Mouse (Mus musculus): ENCODE data around the gene Serpini2. TPM values are rescaled to one million over a fixed set of nuclear protein-coding genes. Genes with fewer than 3 reads are reported as not detected.
"Not testable (repeated sequence)": the region's sequence is repeated elsewhere in the genome, so short reads cannot be mapped to it uniquely, and the experiment has no call there.

Serpini2 gene
- total RNA-seq (2021) = not detected
- long read RNA-seq, experiment 1 = 0 reads
- long read RNA-seq, experiment 2 = 0 reads

- no peak within 1 kb of the TSS for H3K4me3 ChIP-seq
- no peak within 1 kb of the TSS for H3K27ac ChIP-seq
- no peak for DNase-seq (ENCODE audit: extremely low spot score in 1 of 2, low spot score in 2 of 2)
- intact Hi-C loops (cut with DNase I) = no loop called here
- no peak for TF ChIP-seq CTCF (IDR thresholded peaks at IDR 0.05)
Measured at GRCm38 (mm10) chr3:75269978-75270377, at the start of gene Serpini2. TSS of gene Serpini2 (minus strand) at chr3:75270078.

- TF ChIP-seq CTCF (IDR thresholded peaks at IDR 0.05) = no peak
- Histone ChIP-seq H3K27ac (no peak overlapping the region), H3K4me3 (no peak overlapping the region)
- intact Hi-C loops (cut with DNase I) = no loop called here
- DNase-seq (ENCODE audit: extremely low spot score in 1 of 2, low spot score in 2 of 2) = no peak
Measured at GRCm38 (mm10) chr3:75308861-75309260, 39.0 kb upstream of the Serpini2 start.

GRCm38 (mm10) chr3:75308228-75308627, 38.4 kb upstream of the Serpini2 start:
- TF ChIP-seq CTCF (IDR thresholded peaks at IDR 0.05) = no peak
- no peak for DNase-seq (ENCODE audit: extremely low spot score in 1 of 2, low spot score in 2 of 2)

GRCm38 (mm10) chr3:75305584-75305983, 35.7 kb upstream of the Serpini2 start:
- H3K27ac ChIP-seq = no peak overlapping the region
- no peak for DNase-seq (ENCODE audit: extremely low spot score in 1 of 2, low spot score in 2 of 2)
- H3K4me3 ChIP-seq = no peak overlapping the region
- TF ChIP-seq CTCF (IDR thresholded peaks at IDR 0.05) = no peak
- intact Hi-C loops (cut with DNase I) = no loop called here

More at GRCm38 (mm10) chr3:75308228-75308627, 38.4 kb upstream of the Serpini2 start:
- intact Hi-C loops (cut with DNase I) = no loop called here
- Histone ChIP-seq H3K4me3 (no peak overlapping the region), H3K27ac (no peak overlapping the region)

- intact Hi-C loops (cut with DNase I) = no loop called here
- Histone ChIP-seq H3K4me3 (no peak overlapping the region), H3K27ac (no peak overlapping the region)
- TF ChIP-seq CTCF (IDR thresholded peaks at IDR 0.05) = no peak
- DNase-seq (ENCODE audit: extremely low spot score in 1 of 2, low spot score in 2 of 2) = no peak
Measured at GRCm38 (mm10) chr3:75304621-75305020, 34.7 kb upstream of the Serpini2 start.

GRCm38 (mm10) chr3:75301072-75301471, 31.2 kb upstream of the Serpini2 start:
- no peak overlapping the region for H3K27ac ChIP-seq
- no peak for DNase-seq (ENCODE audit: extremely low spot score in 1 of 2, low spot score in 2 of 2)
- intact Hi-C loops (cut with DNase I) = no loop called here
- H3K4me3 ChIP-seq = no peak overlapping the region
- no peak; the same call in 1 of the 2 replicates for TF ChIP-seq CTCF (IDR thresholded peaks at IDR 0.05)

- DNase-seq (ENCODE audit: extremely low spot score in 1 of 2, low spot score in 2 of 2); H3K4me3 ChIP-seq; intact Hi-C loops (cut with DNase I); H3K27ac ChIP-seq: not testable (repeated sequence)
Measured at GRCm38 (mm10) chr3:75299464-75299863, 29.6 kb upstream of the Serpini2 start.

GRCm38 (mm10) chr3:75297758-75298111, 27.9 kb upstream of the Serpini2 start:
- intact Hi-C loops (cut with DNase I) = no loop called here
- DNase-seq (ENCODE audit: extremely low spot score in 1 of 2, low spot score in 2 of 2) = no peak
- TF ChIP-seq CTCF (IDR thresholded peaks at IDR 0.05) = no peak

GRCm38 (mm10) chr3:75297026-75297757, 27.3 kb upstream of the Serpini2 start:
- no peak overlapping the region for H3K4me3 ChIP-seq
- intact Hi-C loops (cut with DNase I) = no loop called here
- TF ChIP-seq CTCF (IDR thresholded peaks at IDR 0.05) = no peak
- 0 out of 2 replicates have a peak overlapping the region, but pooled peaks have one; percentile 29 for H3K27ac ChIP-seq
- DNase-seq (ENCODE audit: extremely low spot score in 1 of 2, low spot score in 2 of 2) = no peak

More at GRCm38 (mm10) chr3:75297758-75298111, 27.9 kb upstream of the Serpini2 start:
- H3K27ac ChIP-seq = 0 out of 2 replicates have a peak overlapping the region, but pooled peaks have one; percentile 29
- H3K4me3 ChIP-seq = no peak overlapping the region

- Histone ChIP-seq H3K27ac (no peak overlapping the region), H3K4me3 (no peak overlapping the region)
- no peak for DNase-seq (ENCODE audit: extremely low spot score in 1 of 2, low spot score in 2 of 2)
- no peak for TF ChIP-seq CTCF (IDR thresholded peaks at IDR 0.05)
- intact Hi-C loops (cut with DNase I) = no loop called here
Measured at GRCm38 (mm10) chr3:75293243-75293642, 23.4 kb upstream of the Serpini2 start.

GRCm38 (mm10) chr3:75277455-75277854, 7.6 kb upstream of the Serpini2 start:
- H3K27ac ChIP-seq = no peak overlapping the region
- intact Hi-C loops (cut with DNase I) = no loop called here
- H3K4me3 ChIP-seq = no peak overlapping the region
- TF ChIP-seq CTCF (IDR thresholded peaks at IDR 0.05) = no peak
- DNase-seq (ENCODE audit: extremely low spot score in 1 of 2, low spot score in 2 of 2) = no peak

GRCm38 (mm10) chr3:75276522-75276921, 6.6 kb upstream of the Serpini2 start:
- Histone ChIP-seq H3K27ac (no peak overlapping the region), H3K4me3 (no peak overlapping the region)
- DNase-seq (ENCODE audit: extremely low spot score in 1 of 2, low spot score in 2 of 2) = no peak
- intact Hi-C loops (cut with DNase I) = no loop called here
- no peak for TF ChIP-seq CTCF (IDR thresholded peaks at IDR 0.05)

GRCm38 (mm10) chr3:75275127-75275526, 5.2 kb upstream of the Serpini2 start:
- intact Hi-C loops (cut with DNase I) = no loop called here
- Histone ChIP-seq H3K27ac (no peak overlapping the region), H3K4me3 (no peak overlapping the region)
- DNase-seq (ENCODE audit: extremely low spot score in 1 of 2, low spot score in 2 of 2) = no peak
- TF ChIP-seq CTCF (IDR thresholded peaks at IDR 0.05) = no peak

Data from left cerebral cortex, adult 2 months (tissue).